Mouse (Mus musculus): ENCODE data around the gene Pdcd7. TPM values are rescaled to one million over a fixed set of nuclear protein-coding genes. Genes with fewer than 3 reads are reported as not detected.
A peak's percentile ranks its signal among the peaks of the same experiment; 100 is the strongest.
"Not testable (repeated sequence)": the region's sequence is repeated elsewhere in the genome, so short reads cannot be mapped to it uniquely, and the experiment has no call there.

Pdcd7 gene
- 10 to 100 TPM; 14.4 to 18.4 TPM for total RNA-seq (2021)
- long read RNA-seq, experiment 1, transcript Pdcd7-201 (5 exons, 2,419 nt), result major isoform, 32 of 34 reads
- long read RNA-seq, experiment 1, partial matches to known transcripts, result 1 of 34 reads
- long read RNA-seq, experiment 1, other reads (novel, unspliced or antisense), result 1 of 34 reads
- long read RNA-seq, experiment 2, transcript Pdcd7-201 (5 exons, 2,419 nt), result major isoform, 14 of 15 reads
- long read RNA-seq, experiment 2, partial matches to known transcripts, result 0 of 15 reads
- long read RNA-seq, experiment 2, other reads (novel, unspliced or antisense), result 1 of 15 reads

- peak; percentile 97 to 98 for DNase-seq
Measured at GRCm38 (mm10) chr9:65345854-65346475, at the start of gene Pdcd7. Gene Pdcd7 (plus strand): TSS chr9:65346104.

- DNase-seq, result no peak
Measured at GRCm38 (mm10) chr9:65297056-65297455, 48.8 kb upstream of the Pdcd7 start.

- DNase-seq, result no peak
Measured at GRCm38 (mm10) chr9:65298761-65299160, 47.1 kb upstream of the Pdcd7 start.

GRCm38 (mm10) chr9:65299650-65300049 is 46.3 kb upstream of the Pdcd7 start:
- DNase-seq, result peak in 1 of 2 experiments; percentile 52

- no peak for DNase-seq
Measured at GRCm38 (mm10) chr9:65302327-65302983, 43.4 kb upstream of the Pdcd7 start.

GRCm38 (mm10) chr9:65303586-65303985 is 42.3 kb upstream of the Pdcd7 start:
- peak in 1 of 2 experiments; percentile 46 for DNase-seq

GRCm38 (mm10) chr9:65304300-65304699 is 41.6 kb upstream of the Pdcd7 start:
- DNase-seq, result peak in 1 of 2 experiments; percentile 58

- DNase-seq, result peak; percentile 48 to 73
Measured at GRCm38 (mm10) chr9:65306672-65307071, 39.2 kb upstream of the Pdcd7 start.

- no peak for DNase-seq
Measured at GRCm38 (mm10) chr9:65308011-65308410, 37.9 kb upstream of the Pdcd7 start.

- no peak for DNase-seq
Measured at GRCm38 (mm10) chr9:65312669-65313357, 33.1 kb upstream of the Pdcd7 start.

- no peak for DNase-seq
Measured at GRCm38 (mm10) chr9:65313846-65314245, 32.1 kb upstream of the Pdcd7 start.

GRCm38 (mm10) chr9:65322255-65322900 is 23.5 kb upstream of the Pdcd7 start:
- DNase-seq, result no peak

GRCm38 (mm10) chr9:65325971-65326370 is 19.9 kb upstream of the Pdcd7 start:
- no peak for DNase-seq

GRCm38 (mm10) chr9:65327371-65327770 is 18.5 kb upstream of the Pdcd7 start:
- no peak for DNase-seq

- no peak for DNase-seq
Measured at GRCm38 (mm10) chr9:65333958-65334357, 11.9 kb upstream of the Pdcd7 start.

GRCm38 (mm10) chr9:65339146-65339545 is 6.8 kb upstream of the Pdcd7 start:
- DNase-seq, result no peak

GRCm38 (mm10) chr9:65340414-65340813 is 5.5 kb upstream of the Pdcd7 start:
- no peak for DNase-seq

- not testable (repeated sequence) for DNase-seq
Measured at GRCm38 (mm10) chr9:65345439-65345838, 465 bp upstream of the Pdcd7 start.

GRCm38 (mm10) chr9:65346476-65347111 is 690 bp downstream of the Pdcd7 start:
- DNase-seq, result peak; percentile 28 to 42

- DNase-seq, result no peak
Measured at GRCm38 (mm10) chr9:65347112-65347850, 1.4 kb downstream of the Pdcd7 start.

- DNase-seq, result no peak
Measured at GRCm38 (mm10) chr9:65353251-65353650, 7.3 kb downstream of the Pdcd7 start.

Measured in heart, adult 18-20 months (tissue).